Mouse (Mus musculus) c-Kit-negative CD71-positive TER-119-positive erythroid progenitor cells, embryonic 14.5 days (primary cell): ENCODE data around the gene Actr3.

Experiments used
- DNase-seq: peaks from one replicate; pipeline ENCODE4 v3.0.0-alpha.2; 2013; ENCODE audit warnings: low read depth, low spot score

The Actr3 gene

GRCm38 (mm10) chr1:125351416-125352037, 84.0 kb downstream of the Actr3 start:
- no peak for DNase-seq

DNA sequence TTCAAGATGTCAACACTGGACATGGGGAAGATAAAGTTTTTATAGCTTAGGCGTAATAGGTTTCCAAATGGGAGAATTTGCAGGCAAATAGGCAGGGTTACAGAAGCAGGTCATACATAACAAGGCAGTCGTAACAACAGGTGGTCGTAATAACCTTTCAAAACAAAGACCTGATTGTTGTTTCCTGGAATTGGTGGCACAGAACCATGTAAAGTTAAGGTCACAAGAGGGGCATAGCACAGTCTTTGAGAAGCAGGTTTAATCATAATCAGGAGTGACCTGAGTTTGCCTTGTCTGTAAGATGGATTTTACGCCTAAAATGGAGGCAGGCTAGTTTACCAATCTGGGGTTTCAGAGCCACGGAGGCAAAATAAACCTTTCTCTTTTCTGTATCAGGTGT, 84.7 kb downstream of the Actr3 start:
- no peak for DNase-seq

GRCm38 (mm10) chr1:125345854-125346253, 89.7 kb downstream of the Actr3 start:
- no peak for DNase-seq

- DNase-seq = no peak
Measured at GRCm38 (mm10) chr1:125345448-125345847, 90.1 kb downstream of the Actr3 start.

- no peak for DNase-seq
Measured at GRCm38 (mm10) chr1:125343105-125343504, 92.4 kb downstream of the Actr3 start.
